Mouse (Mus musculus) liver, embryonic 14.5 days (tissue): ENCODE measurements around the gene Pdcd6ip.

Experiments
- CTCF ChIP-seq: IDR thresholded peaks from 2 replicates; pipeline ENCODE4 v1.5.1; 2016; ENCODE audit warnings: antibody characterized with exemption, low read depth, control low read depth
- EP300 ChIP-seq: IDR thresholded peaks from 2 replicates; pipeline ENCODE4 v1.6.1; 2016; ENCODE audit warnings: antibody characterized with exemption, low read depth

- TF ChIP-seq CTCF (no peak), EP300 (no peak)
These were observed 20.6 kb downstream of the Pdcd6ip start for GRCm38 (mm10) chr9:113687461-113687860.
